Mouse (Mus musculus) splenic B cell, adult 2 months (primary cell): ENCODE measurements around the gene Phlpp1.
"Not testable (repeated sequence)": the region's sequence is repeated elsewhere in the genome, so short reads cannot be mapped to it uniquely, and the experiment has no call there.

Experiments
- DNase-seq: peaks from one replicate; pipeline ENCODE4 v3.0.0-alpha.2; 2011; ENCODE audit warnings: low read depth, low spot score
- H3K27me3 ChIP-seq: 2 replicates; pipeline ENCODE4 v1.6.1; 2012; ENCODE audit warnings: mild to moderate bottlenecking, low read length, moderate library complexity, mixed read lengths; ENCODE audit not compliant: control insufficient read depth, poor library complexity, insufficient read depth, severe bottlenecking
- H3K36me3 ChIP-seq: 2 replicates; pipeline ENCODE4 v1.6.1; 2012; ENCODE audit warnings: mild to moderate bottlenecking, low read length, moderate library complexity, mixed read lengths; ENCODE audit not compliant: control insufficient read depth, poor library complexity, insufficient read depth, severe bottlenecking

The Phlpp1 gene

GRCm38 (mm10) chr1:106275142-106275541, 103.6 kb downstream of the Phlpp1 start:
- Histone ChIP-seq H3K36me3 (no peaks in the 10 kb centered on the region), H3K27me3 (no peaks in the 10 kb centered on the region)
- no peak for DNase-seq

DNA sequence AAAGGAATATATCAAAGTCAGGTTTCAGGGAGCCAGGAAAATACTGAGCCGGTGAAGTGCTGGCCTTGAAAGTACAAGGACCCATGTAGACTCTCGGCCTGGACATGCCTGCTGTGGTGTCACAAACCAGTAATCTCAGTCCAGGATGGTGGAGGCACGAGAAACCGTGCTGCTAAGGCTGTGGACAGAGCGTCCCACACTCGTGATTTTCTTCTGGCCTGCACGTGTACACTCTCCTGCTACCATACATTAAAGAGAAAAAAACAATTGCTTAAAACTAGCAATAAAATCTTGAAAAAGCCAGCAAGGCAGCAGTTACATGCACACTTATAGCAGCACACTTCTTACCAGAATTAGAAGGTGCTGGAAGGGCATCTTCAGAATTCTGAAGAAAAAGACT, 104.2 kb downstream of the Phlpp1 start:
- H3K27me3 ChIP-seq: no peaks in the 10 kb centered on the region
- no peak for DNase-seq
- H3K36me3 ChIP-seq: no peaks in the 10 kb centered on the region

GRCm38 (mm10) chr1:106276824-106277223, 105.3 kb downstream of the Phlpp1 start:
- H3K27me3 ChIP-seq: no peaks in the 10 kb centered on the region
- no peak for DNase-seq
- no peaks in the 10 kb centered on the region; the same call in 1 of the 2 replicates for H3K36me3 ChIP-seq

GRCm38 (mm10) chr1:106277286-106277685, 105.7 kb downstream of the Phlpp1 start:
- H3K36me3 ChIP-seq: peaks cover under 1% of the 10 kb centered on the region; the same call in 1 of the 2 replicates
- H3K27me3 ChIP-seq: no peaks in the 10 kb centered on the region
- no peak for DNase-seq

DNA sequence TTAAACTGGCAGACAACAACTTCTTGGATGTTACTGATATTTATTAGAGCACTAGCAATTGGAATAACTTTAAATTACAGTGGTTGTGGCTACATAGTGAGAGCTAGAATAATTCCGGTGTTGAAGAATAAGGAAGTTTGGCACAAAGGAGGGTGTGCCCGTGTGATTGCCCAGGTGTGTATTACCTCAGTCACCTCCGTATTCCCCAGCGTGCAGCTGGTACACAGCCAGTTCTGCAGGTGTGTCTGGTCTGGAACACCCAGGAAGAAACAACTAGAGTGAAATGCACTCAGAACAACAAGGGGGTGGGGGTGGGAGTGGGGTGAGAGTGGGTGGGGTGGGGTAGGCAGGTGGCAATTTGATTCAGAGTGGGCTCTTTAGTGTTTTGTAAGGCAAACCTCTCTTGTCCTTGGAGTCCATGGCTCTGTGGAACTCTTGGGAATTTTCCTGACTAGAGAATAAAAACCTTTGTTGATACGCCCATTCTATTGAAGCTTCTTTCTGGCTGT, 107.1 kb downstream of the Phlpp1 start:
- peaks cover 3% of the 10 kb centered on the region; the same call in 1 of the 2 replicates for H3K36me3 ChIP-seq
- H3K27me3 ChIP-seq: no peaks in the 10 kb centered on the region
- DNase-seq: no peak

DNA sequence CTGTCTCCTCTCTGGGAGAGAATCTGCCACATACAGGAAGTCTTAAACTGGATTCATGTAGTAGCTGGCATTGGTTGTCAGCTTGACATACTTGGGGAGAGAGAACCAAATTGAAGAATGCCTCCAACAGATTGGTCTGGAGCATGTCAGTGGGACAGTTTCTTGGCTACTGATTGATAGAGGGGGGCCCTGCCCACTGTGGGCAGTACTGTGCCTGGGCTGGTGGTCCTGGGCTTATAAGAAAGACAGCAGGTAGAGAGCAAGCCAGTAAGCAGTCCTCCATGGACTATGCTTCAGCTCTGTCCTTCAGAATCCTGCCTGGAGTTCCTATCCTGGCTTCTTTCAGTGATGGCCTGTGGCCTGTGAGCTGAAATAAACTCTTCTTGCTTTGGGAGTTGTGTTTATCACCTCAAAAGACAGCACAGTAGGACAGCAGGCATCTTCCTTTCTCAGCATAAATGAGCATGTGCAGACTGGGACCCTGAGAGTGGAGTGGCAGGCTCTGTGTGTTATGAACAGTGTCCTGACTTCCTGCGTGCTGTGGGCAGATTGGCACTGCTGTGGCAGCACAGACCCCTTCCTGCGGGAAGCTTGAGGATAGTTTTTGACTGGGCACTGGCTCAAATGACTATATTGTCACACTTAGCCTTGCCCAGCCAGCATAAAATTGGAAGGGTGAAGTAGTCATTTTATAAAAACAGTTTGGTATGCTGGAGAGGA, 108.0 kb downstream of the Phlpp1 start:
- no peak for DNase-seq
- Histone ChIP-seq H3K27me3 (no peaks in the 10 kb centered on the region), H3K36me3 (peaks cover 3% of the 10 kb centered on the region; the same call in 1 of the 2 replicates)

DNA sequence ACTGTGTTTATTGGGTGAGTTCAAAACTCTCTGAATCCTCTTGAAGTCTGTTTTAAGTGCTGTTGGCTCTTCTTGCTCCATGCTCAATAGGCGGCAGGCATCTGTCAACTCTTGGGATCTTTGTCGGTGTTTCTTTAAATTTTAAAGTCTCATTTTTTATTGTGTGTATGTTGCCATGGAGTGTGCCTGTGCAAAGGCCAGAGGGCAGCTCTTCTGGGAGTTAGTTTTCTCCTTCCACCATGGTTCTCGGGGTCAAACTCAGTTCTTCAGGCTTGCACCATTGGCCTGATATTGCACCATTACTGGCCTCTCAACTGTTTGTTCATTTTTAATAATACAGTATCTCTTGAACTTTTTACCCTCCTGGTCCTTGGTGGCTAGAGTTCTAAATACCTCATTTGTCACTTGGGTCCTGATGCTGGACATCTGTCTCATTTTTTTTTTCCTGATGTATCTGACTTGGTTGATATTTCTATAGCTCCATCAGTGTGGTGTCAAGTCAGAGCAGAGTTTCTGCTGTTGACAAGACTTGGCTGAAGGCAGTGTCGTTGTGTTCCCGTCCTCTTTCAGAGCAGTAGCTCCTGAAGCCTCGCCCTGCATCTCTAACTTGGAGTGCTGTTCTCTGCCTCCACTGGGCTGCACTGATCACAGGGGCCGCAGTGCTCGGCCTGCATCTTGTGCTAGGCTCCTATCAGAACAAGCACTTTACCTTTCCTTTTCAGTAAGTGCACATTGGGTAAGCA, 108.8 kb downstream of the Phlpp1 start:
- peaks cover 3% of the 10 kb centered on the region; the same call in 1 of the 2 replicates for H3K36me3 ChIP-seq
- no peak for DNase-seq
- no peaks in the 10 kb centered on the region for H3K27me3 ChIP-seq

DNA sequence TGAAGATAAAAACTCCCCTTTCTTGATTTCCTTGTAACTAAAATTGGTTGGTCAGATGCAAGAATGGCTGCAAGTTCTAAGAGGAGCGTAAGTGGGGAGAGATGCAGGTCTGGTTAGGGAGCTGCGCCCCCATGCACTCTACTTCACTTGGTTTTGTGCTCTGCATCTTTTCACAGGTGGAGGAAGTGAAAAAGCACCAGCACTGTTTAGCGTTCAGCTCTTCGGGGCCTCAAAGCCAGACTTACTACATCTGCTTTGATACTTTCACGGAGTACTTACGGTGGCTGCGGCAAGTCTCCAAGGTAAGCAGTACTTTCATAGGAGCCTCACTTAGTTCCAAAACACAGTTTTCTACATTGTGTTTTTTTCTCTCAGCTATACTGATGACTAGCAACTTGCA, 115.3 kb downstream of the Phlpp1 start:
- no peaks in the 10 kb centered on the region for H3K27me3 ChIP-seq
- DNase-seq: peak; percentile 41
- 0 out of 2 replicates have a peak, but pooled peaks cover 3% of the 10 kb centered on the region for H3K36me3 ChIP-seq

DNA sequence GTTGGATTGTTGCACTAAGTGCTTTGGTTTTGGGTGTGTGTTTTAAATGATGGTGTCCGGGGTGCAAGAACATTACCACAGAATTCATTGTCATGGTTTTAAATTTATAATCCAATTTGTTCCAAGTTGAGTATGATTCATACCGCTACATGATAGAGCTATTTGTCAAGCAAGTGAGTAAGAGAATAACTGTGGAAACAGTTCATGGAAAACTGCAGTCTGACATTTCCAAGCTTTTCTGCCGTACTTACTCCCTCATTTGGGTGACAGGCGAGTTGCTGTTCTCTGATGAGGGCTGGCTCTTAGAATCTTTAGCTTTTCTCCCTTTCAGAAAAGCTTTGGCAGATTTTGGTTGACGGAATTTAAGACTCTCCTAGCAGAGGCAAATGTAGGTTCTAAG, 117.5 kb downstream of the Phlpp1 start:
- DNase-seq: no peak
- Histone ChIP-seq H3K36me3 (no peaks in the 10 kb centered on the region), H3K27me3 (no peaks in the 10 kb centered on the region)

GRCm38 (mm10) chr1:106289580-106289979, 118.0 kb downstream of the Phlpp1 start:
- Histone ChIP-seq H3K36me3 (no peaks in the 10 kb centered on the region), H3K27me3 (no peaks in the 10 kb centered on the region)
- DNase-seq: no peak

- Histone ChIP-seq H3K36me3 (no peaks in the 10 kb centered on the region), H3K27me3 (no peaks in the 10 kb centered on the region)
- no peak for DNase-seq
Observed at GRCm38 (mm10) chr1:106309394-106310039, 138.0 kb downstream of the Phlpp1 start.

GRCm38 (mm10) chr1:106310285-106310684, 138.7 kb downstream of the Phlpp1 start:
- Histone ChIP-seq H3K27me3 (no peaks in the 10 kb centered on the region), H3K36me3 (no peaks in the 10 kb centered on the region)
- no peak for DNase-seq

GRCm38 (mm10) chr1:106311830-106312229, 140.3 kb downstream of the Phlpp1 start:
- H3K36me3 ChIP-seq, DNase-seq, H3K27me3 ChIP-seq: not testable (repeated sequence)

DNA sequence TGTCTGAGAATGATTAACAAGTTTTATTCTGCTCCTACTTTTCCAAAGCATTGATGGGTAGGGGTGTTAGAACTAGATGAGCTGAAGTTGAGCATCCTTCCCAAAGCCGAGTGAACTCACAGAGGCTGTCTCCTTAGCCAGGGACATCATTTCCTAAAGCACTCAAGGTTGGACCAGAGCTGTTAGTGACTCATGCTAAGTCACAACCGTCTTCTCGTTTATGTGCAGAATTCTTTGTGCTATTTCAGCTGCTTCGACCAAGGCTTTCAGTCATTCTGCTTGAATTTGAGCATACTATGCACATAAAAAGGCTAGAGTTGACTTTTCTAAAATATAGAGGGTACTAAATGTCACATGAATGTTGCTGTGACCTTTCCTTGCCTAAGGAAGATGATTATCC, 142.9 kb downstream of the Phlpp1 start:
- no peak for DNase-seq
- Histone ChIP-seq H3K36me3 (no peaks in the 10 kb centered on the region), H3K27me3 (no peaks in the 10 kb centered on the region)
